ENCODE assay signal across 9 mouse cellular contexts in the genomic region with DNA sequence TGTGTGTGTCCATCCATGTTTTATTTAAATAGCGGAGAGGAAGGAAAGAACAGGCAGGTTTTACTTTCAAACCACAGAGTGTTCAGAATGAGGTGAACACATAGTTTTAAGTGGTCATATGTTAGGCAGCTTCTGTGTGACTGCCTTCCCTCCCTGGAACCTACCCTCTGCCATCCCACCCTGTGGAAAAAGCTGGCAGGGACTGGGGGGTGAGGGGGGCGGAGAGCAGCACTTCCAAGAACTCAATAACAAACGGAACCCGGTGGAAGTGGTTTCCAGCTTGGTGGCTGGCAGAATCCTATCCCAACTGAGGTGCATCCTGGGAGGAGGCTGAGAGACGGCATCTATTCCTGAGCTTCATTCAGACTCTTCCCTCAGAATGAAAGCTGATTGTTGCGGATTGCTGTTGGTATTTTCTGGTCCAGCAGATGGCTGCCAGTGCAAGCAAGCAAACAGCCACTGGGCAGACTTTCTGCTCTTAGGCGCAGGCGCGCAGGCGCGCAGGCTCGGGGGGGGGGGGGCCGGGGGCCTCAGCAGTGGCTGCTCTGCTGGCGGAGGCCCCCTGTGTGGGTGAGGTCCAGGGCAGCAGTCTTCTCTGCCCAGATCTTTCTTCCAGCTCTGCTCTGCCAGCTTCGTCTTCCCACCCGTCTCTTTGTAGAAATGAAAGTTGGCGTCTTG. TPM values are rescaled to one million over a fixed set of nuclear protein-coding genes. Genes with fewer than 3 reads are reported as not detected.
A peak's percentile ranks its signal among the peaks of the same experiment; 100 is the strongest.
DNase-seq lines count a peak whose midpoint lies in the region; ATAC-seq lines count a peak whose summit lies in the region.
"Had no signal": no experiment of that assay in that cellular context is flagged by ENCODE, and none has a peak within 500 bp of the region (broad histone marks: within the 10 kb centered on the region; RNA-seq: fewer than 3 reads in every experiment).

No protein-coding gene starts in this region.

- peak; percentile 34 for DNase-seq in ovary, postnatal 36 days (ENCODE audit: low spot score)
- DNase-seq in ovary, adult 18-20 months (ENCODE audit: low spot score), result no peak
- DNase-seq in embryo, embryonic 11 days, result peak; percentile 68
- DNase-seq in kidney, postnatal 36 days, result peak; percentile 41 to 61
- DNase-seq in adipocyte (ENCODE audit: low spot score), result no peak

- peak overlapping the region; percentile 34 for H3K27ac ChIP-seq in heart, embryonic 16.5 days (ENCODE audit: low read length)
- H3K27ac ChIP-seq in liver, embryonic 15.5 days (replicated peaks), result peak overlapping the region; percentile 69
- H3K27ac ChIP-seq in neural tube, embryonic 12.5 days, result no peak overlapping the region

- peak overlapping the region; percentile 47 for H3K4me2 ChIP-seq in heart, embryonic 16.5 days (ENCODE audit: low read depth, low read length)
- H3K4me2 ChIP-seq in liver, embryonic 15.5 days, result peak overlapping the region; percentile 75
- peak overlapping the region; percentile 53 for H3K4me2 ChIP-seq in neural tube, embryonic 12.5 days (replicated peaks)

- H3K9ac ChIP-seq in heart, embryonic 16.5 days (ENCODE audit: low read length), result peak overlapping the region; percentile 35
- peak overlapping the region; percentile 61 for H3K9ac ChIP-seq in liver, embryonic 15.5 days
- H3K9ac ChIP-seq in neural tube, embryonic 12.5 days, result peak overlapping the region; percentile 47; the same call in 1 of the 2 replicates

- peak overlapping the region; percentile 34 for H3K4me3 ChIP-seq in heart, embryonic 16.5 days (ENCODE audit: low read length)
- H3K4me3 ChIP-seq in liver, embryonic 15.5 days (replicated peaks), result peak overlapping the region; percentile 68
- H3K4me3 ChIP-seq in neural tube, embryonic 12.5 days, result peak overlapping the region; percentile 15; the same call in 1 of the 2 replicates

- 28% methylated on average over 17 of the region's 17 CpGs for WGBS in heart, embryonic 16.5 days
- WGBS in liver, embryonic 15.5 days (ENCODE audit: insufficient replicate concordance), result 27% methylated on average over 17 of the region's 17 CpGs
- WGBS in neural tube, embryonic 12.5 days, result 40% methylated on average over 17 of the region's 17 CpGs

- no peaks in the 10 kb centered on the region for H3K9me3 ChIP-seq in heart, embryonic 16.5 days (replicated peaks; ENCODE audit: control insufficient read depth, low read length)
- no peaks in the 10 kb centered on the region for H3K9me3 ChIP-seq in liver, embryonic 15.5 days (replicated peaks)
- no peaks in the 10 kb centered on the region for H3K9me3 ChIP-seq in neural tube, embryonic 12.5 days

- H3K4me1 ChIP-seq in heart, embryonic 16.5 days (ENCODE audit: control insufficient read depth, insufficient read depth, low read length), result peaks cover 54% of the 10 kb centered on the region
- peaks cover 70% of the 10 kb centered on the region for H3K4me1 ChIP-seq in liver, embryonic 15.5 days (replicated peaks)
- peaks cover 6% of the 10 kb centered on the region; the same call in 1 of the 2 replicates for H3K4me1 ChIP-seq in neural tube, embryonic 12.5 days

- peak; percentile 19; the same call in 1 of the 2 replicates for ATAC-seq in heart, embryonic 16.5 days (replicated peaks; ENCODE audit: extremely low read depth, insufficient read depth, low FRiP score)
- no peak for ATAC-seq in liver, embryonic 15.5 days (ENCODE audit: insufficient read depth)
- ATAC-seq in neural tube, embryonic 12.5 days (ENCODE audit: low FRiP score, low read depth), result peak; percentile 83
- ATAC-seq: Patski had no signal

- H3K36me3 ChIP-seq in heart, embryonic 16.5 days (ENCODE audit: control insufficient read depth, insufficient read depth), result peaks cover 24% of the 10 kb centered on the region
- peaks cover 40% of the 10 kb centered on the region for H3K36me3 ChIP-seq in liver, embryonic 15.5 days (replicated peaks)
- H3K36me3 ChIP-seq in neural tube, embryonic 12.5 days, result no peaks in the 10 kb centered on the region

- no peaks in the 10 kb centered on the region for H3K27me3 ChIP-seq in heart, embryonic 16.5 days (ENCODE audit: control insufficient read depth, insufficient read depth, low read length)
- no peaks in the 10 kb centered on the region for H3K27me3 ChIP-seq in liver, embryonic 15.5 days
- H3K27me3 ChIP-seq in neural tube, embryonic 12.5 days (replicated peaks), result no peaks in the 10 kb centered on the region
- H3K27me3 ChIP-seq: Patski had no signal

RNA-seq across cellular contexts. Expression of gene Popdc2, which starts 14.3 kb away (rescaled TPM):
- 421 and 423 TPM in 2 replicates for polyA plus RNA-seq in heart, embryonic 16.5 days (2015; fragmentation: Nextera tagmentation; extraction: Ambion mirVana)
- polyA plus RNA-seq in liver, embryonic 15.5 days (2015; fragmentation: Nextera tagmentation; extraction: Ambion mirVana), result 22.8 and 23.6 TPM in 2 replicates
- 0.61 and 0.94 TPM in 2 replicates for polyA plus RNA-seq in neural tube, embryonic 12.5 days (2016; fragmentation: Nextera tagmentation; extraction: Ambion mirVana)

RNA-seq across cellular contexts. Expression of gene Gm21987, which starts 29.5 kb away (rescaled TPM):
- 2.3 and 4.6 TPM in 2 replicates for polyA plus RNA-seq in heart, embryonic 16.5 days (2015; fragmentation: Nextera tagmentation; extraction: Ambion mirVana)
- polyA plus RNA-seq in liver, embryonic 15.5 days (2015; fragmentation: Nextera tagmentation; extraction: Ambion mirVana), result not detected in 2 replicates
- polyA plus RNA-seq in neural tube, embryonic 12.5 days (2016; fragmentation: Nextera tagmentation; extraction: Ambion mirVana), result not detected in 2 replicates
- polyA plus RNA-seq: Patski had no signal

RNA-seq across cellular contexts. Expression of gene Cox17, which starts 29.5 kb away (rescaled TPM):
- 256 and 261 TPM in 2 replicates for polyA plus RNA-seq in heart, embryonic 16.5 days (2015; fragmentation: Nextera tagmentation; extraction: Ambion mirVana)
- polyA plus RNA-seq in liver, embryonic 15.5 days (2015; fragmentation: Nextera tagmentation; extraction: Ambion mirVana), result 202 and 255 TPM in 2 replicates
- polyA plus RNA-seq in neural tube, embryonic 12.5 days (2016; fragmentation: Nextera tagmentation; extraction: Ambion mirVana), result 127 and 128 TPM in 2 replicates

RNA-seq across cellular contexts. Expression of gene Maats1, which starts 34.4 kb away (rescaled TPM):
- polyA plus RNA-seq in heart, embryonic 16.5 days (2015; fragmentation: Nextera tagmentation; extraction: Ambion mirVana), result 0.12 and 0.50 TPM in 2 replicates
- 0.03 and 0.05 TPM in 2 replicates for polyA plus RNA-seq in liver, embryonic 15.5 days (2015; fragmentation: Nextera tagmentation; extraction: Ambion mirVana)
- polyA plus RNA-seq in neural tube, embryonic 12.5 days (2016; fragmentation: Nextera tagmentation; extraction: Ambion mirVana), result 0.22 and 0.25 TPM in 2 replicates

RNA-seq across cellular contexts. Expression of gene Pla1a, which starts 56.6 kb away (rescaled TPM):
- polyA plus RNA-seq in heart, embryonic 16.5 days (2015; fragmentation: Nextera tagmentation; extraction: Ambion mirVana), result 3.6 and 4.2 TPM in 2 replicates
- polyA plus RNA-seq in liver, embryonic 15.5 days (2015; fragmentation: Nextera tagmentation; extraction: Ambion mirVana), result 27.2 and 30.5 TPM in 2 replicates
- 0.28 and 0.42 TPM in 2 replicates for polyA plus RNA-seq in neural tube, embryonic 12.5 days (2016; fragmentation: Nextera tagmentation; extraction: Ambion mirVana)

Comparison
In these comparisons a context has a peak if more than half of its experiments do, and no peak if none do; other contexts are left out.
1. DNase-seq: peak in ovary, postnatal 36 days (single experiment), embryo, embryonic 11 days (single experiment) and kidney, postnatal 36 days (2 of 2); none in ovary, adult 18-20 months (single experiment) and adipocyte (single experiment).
2. H3K4me3 ChIP-seq: peak in every context shown above with its lines; median percentile 68 in liver, embryonic 15.5 days; 34 in heart, embryonic 16.5 days; 15 in neural tube, embryonic 12.5 days.
3. RNA of gene Popdc2, which starts 14.3 kb away (polyA plus RNA-seq): 421 to 423 TPM in heart, embryonic 16.5 days; 22.8 to 23.6 TPM in liver, embryonic 15.5 days and 0.61 to 0.94 TPM in neural tube, embryonic 12.5 days; every median in the first group is over 10 times any median in the second.
4. Peak in every context shown above with its lines, with median percentiles within 50 percentile points of each other: H3K4me2 ChIP-seq and H3K9ac ChIP-seq.